Mouse (Mus musculus): ENCODE measurements around the gene Arsg.

- TF ChIP-seq CTCF (IDR thresholded peaks at IDR 0.05; ENCODE audit: low read depth, low read length) (no peak), POLR2A (IDR thresholded peaks at IDR 0.05; ENCODE audit: insufficient read depth, low read length) (no peak), EP300 (IDR thresholded peaks at IDR 0.05; ENCODE audit: insufficient read depth, low read depth, low read length) (no peak)
These were observed 34.0 kb upstream of the Arsg start for GRCm38 (mm10) chr11:109439209-109439608.

Data from ES-Bruce4 (cell line).